Mouse (Mus musculus): ENCODE measurements around the gene Rgcc.

DNA sequence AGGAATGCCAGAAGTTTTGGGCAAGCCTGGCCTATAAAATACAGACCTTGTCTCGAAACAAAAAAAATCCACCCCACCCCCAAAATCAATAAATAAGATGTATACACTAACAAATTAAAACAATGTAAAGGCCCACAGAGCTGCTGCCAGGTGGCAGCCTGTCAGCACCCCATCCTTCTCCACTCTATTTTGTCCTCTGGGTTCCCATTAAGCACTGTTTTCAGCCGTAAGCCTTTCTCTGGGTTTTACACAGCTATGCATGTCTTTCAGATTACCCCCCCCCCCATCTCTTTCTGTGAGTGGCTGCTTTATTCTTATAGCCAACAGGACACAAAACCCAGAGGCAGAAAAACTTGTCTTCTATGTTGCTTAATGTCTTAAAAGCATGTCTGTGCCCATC is 16.2 kb upstream of the Rgcc start:
- TF ChIP-seq CTCF (IDR thresholded peaks at IDR 0.05; ENCODE audit: insufficient read depth, low read depth, low read length) (no peak), POLR2A (IDR thresholded peaks at IDR 0.05; ENCODE audit: insufficient read depth, low read depth, low read length) (no peak)
